Mouse (Mus musculus): Measurements from ENCODE around the gene Ttf2. TPM values are rescaled to one million over a fixed set of nuclear protein-coding genes. Genes with fewer than 3 reads are reported as not detected.

The Ttf2 gene
- polyA plus RNA-seq, 1 experiment from 2014 or later: 6.6 TPM

- peaks cover 73% of the 10 kb centered on the region for H3K36me3 ChIP-seq (ENCODE audit: control insufficient read depth, insufficient read depth, low read length)
- H3K27ac ChIP-seq (replicated peaks; ENCODE audit: low read depth, low read length): no peak overlapping the region
- H3K4me1 ChIP-seq (ENCODE audit: control insufficient read depth, insufficient read depth, low read length): peaks cover 5% of the 10 kb centered on the region; the same call in 1 of the 2 replicates
- 95% methylated on average over 23 of the region's 23 CpGs for WGBS
- ATAC-seq (ENCODE audit: low FRiP score, low TSS enrichment) (no peak), DNase-seq (no peak)
- no peaks in the 10 kb centered on the region for H3K9me3 ChIP-seq (ENCODE audit: control insufficient read depth, low read length)
- no peak overlapping the region for H3K4me3 ChIP-seq (replicated peaks; ENCODE audit: low read depth, low read length)
- no peak overlapping the region for H3K4me2 ChIP-seq (ENCODE audit: low read length)
- no peak overlapping the region for H3K9ac ChIP-seq (replicated peaks; ENCODE audit: low read length)
- no peaks in the 10 kb centered on the region for H3K27me3 ChIP-seq (ENCODE audit: control insufficient read depth, insufficient read depth, low read length)
These were observed 38.0 kb downstream of the Ttf2 start for GRCm38 (mm10) chr3:100931332-100932076.

DNA sequence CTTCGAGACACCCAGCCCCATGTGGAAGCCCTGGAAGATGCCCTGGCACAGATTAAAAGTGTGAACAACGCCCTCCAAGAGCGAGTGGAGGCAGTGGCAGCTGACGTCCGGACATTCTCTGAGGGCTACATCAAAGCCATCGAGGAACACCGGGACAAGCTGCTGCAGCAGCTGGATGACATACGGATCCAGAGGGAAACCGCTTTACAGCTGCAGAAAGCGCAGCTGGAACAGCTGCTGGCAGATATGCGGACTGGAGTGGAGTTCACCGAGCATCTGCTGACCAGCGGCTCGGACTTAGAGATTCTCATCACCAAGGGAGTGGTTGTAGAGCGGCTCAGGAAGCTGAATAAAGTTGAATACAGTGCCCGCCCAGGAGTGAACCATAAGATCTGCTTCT lies 44.3 kb downstream of the Ttf2 start:
- Histone ChIP-seq H3K9ac (replicated peaks; ENCODE audit: low read length) (no peak overlapping the region), H3K36me3 (ENCODE audit: control insufficient read depth, insufficient read depth, low read length) (peaks cover 26% of the 10 kb centered on the region), H3K4me3 (replicated peaks; ENCODE audit: low read depth, low read length) (no peak overlapping the region), H3K27me3 (ENCODE audit: control insufficient read depth, insufficient read depth, low read length) (no peaks in the 10 kb centered on the region), H3K4me2 (ENCODE audit: low read length) (no peak overlapping the region), H3K27ac (replicated peaks; ENCODE audit: low read depth, low read length) (no peak overlapping the region), H3K9me3 (ENCODE audit: control insufficient read depth, low read length) (no peaks in the 10 kb centered on the region), H3K4me1 (ENCODE audit: control insufficient read depth, insufficient read depth, low read length) (peaks cover 27% of the 10 kb centered on the region)
- DNase-seq: no peak
- WGBS: 86% methylated on average over 16 of the region's 16 CpGs
- no peak for ATAC-seq (ENCODE audit: low FRiP score, low TSS enrichment)

DNA sequence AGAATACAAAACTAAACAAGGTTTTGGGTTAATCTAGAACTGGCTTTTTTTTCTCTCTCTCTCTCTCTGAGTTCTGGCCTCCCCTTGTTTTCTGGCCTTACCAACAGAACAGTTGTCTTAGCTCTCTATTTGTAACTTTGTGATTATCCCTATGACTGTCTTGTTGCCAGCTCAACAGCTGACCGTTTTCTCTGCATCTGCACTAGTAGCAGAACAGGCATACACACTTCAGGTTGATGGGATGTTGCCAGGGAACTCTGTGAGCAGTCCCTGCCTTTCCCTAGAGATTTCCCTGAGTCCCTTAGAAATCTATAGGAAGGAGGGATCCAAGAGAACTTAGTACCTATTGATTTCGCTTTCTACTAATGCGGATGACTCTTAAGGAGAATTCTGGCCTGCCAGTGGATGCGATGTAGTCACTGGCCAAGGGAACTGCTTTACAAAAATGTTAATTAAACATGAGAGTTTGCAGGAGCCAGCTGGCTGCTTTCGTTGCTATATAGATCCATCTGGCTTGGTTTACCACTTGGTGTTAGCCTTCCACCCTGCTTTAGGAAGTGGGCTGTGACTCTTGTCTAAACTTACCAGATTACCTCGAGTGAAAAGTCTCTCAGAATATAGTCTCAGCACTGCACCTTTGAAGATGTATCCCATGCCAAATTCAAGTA lies 45.3 kb downstream of the Ttf2 start:
- H3K9ac ChIP-seq (replicated peaks; ENCODE audit: low read length): no peak overlapping the region
- H3K4me3 ChIP-seq (replicated peaks; ENCODE audit: low read depth, low read length): no peak overlapping the region
- no peak overlapping the region; the same call in 1 of the 2 replicates for H3K27ac ChIP-seq (replicated peaks; ENCODE audit: low read depth, low read length)
- DNase-seq (no peak), ATAC-seq (ENCODE audit: low FRiP score, low TSS enrichment) (no peak)
- peaks cover 19% of the 10 kb centered on the region for H3K36me3 ChIP-seq (ENCODE audit: control insufficient read depth, insufficient read depth, low read length)
- 72% methylated on average over 6 of the region's 6 CpGs for WGBS
- no peaks in the 10 kb centered on the region for H3K9me3 ChIP-seq (ENCODE audit: control insufficient read depth, low read length)
- H3K4me2 ChIP-seq (ENCODE audit: low read length): peak overlapping the region; percentile 61; the same call in 1 of the 2 replicates
- peaks cover 27% of the 10 kb centered on the region for H3K4me1 ChIP-seq (ENCODE audit: control insufficient read depth, insufficient read depth, low read length)
- no peaks in the 10 kb centered on the region for H3K27me3 ChIP-seq (ENCODE audit: control insufficient read depth, insufficient read depth, low read length)

DNA sequence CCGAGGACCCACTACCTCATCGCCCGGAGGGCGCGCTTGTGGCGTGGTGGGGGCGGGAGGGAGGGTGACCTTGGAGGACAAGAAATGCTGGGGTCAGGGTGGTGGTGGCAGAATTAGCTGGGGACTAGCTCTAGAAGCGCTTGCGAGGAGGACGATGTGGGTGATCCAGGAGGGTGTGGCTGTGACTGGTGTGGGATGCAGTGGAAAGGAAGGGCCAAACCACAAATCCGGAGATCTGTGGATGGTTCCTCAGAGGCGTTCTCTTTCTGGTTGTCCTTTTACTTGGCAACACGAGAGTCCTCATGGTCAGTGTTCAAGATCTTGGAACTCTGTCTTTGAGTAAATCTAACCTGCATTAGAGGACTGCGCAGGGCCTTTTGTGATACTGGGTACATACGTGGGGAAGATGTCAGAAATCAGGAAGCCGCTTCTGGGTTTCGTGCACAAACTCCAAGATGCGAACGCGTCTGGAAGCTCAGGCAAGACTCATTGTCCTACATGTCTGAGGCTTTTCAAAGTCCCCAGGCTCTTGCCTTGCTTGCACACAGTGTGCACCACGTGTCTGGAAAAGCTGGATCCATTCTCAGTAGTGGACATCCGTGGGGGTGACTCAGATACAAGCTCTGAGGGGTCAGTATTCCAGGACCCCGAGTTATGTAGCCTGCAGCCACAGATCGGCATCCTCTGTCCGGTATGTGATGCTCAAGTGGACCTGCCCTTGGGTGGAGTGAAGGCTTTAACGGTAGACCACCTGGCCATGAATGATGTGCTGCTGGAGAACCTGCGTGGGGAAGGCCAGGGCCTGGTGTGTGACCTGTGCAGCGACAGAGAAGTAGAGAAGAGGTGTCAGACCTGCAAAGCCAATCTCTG lies 46.7 kb downstream of the Ttf2 start:
- DNase-seq (no peak), ATAC-seq (ENCODE audit: low FRiP score, low TSS enrichment) (peak; percentile 49)
- peak overlapping the region; percentile 61 for H3K4me2 ChIP-seq (ENCODE audit: low read length)
- peak overlapping the region; percentile 84 for H3K27ac ChIP-seq (replicated peaks; ENCODE audit: low read depth, low read length)
- no peaks in the 10 kb centered on the region for H3K9me3 ChIP-seq (ENCODE audit: control insufficient read depth, low read length)
- no peaks in the 10 kb centered on the region for H3K27me3 ChIP-seq (ENCODE audit: control insufficient read depth, insufficient read depth, low read length)
- H3K9ac ChIP-seq (replicated peaks; ENCODE audit: low read length): peak overlapping the region; percentile 68
- peak overlapping the region; percentile 58 for H3K4me3 ChIP-seq (replicated peaks; ENCODE audit: low read depth, low read length)
- peaks cover 4% of the 10 kb centered on the region; the same call in 1 of the 2 replicates for H3K36me3 ChIP-seq (ENCODE audit: control insufficient read depth, insufficient read depth, low read length)
- H3K4me1 ChIP-seq (ENCODE audit: control insufficient read depth, insufficient read depth, low read length): peaks cover 27% of the 10 kb centered on the region
- WGBS: 37% methylated on average over 28 of the region's 28 CpGs

- peak; percentile 99 for ATAC-seq (ENCODE audit: low FRiP score, low TSS enrichment)
- H3K27me3 ChIP-seq (ENCODE audit: control insufficient read depth, insufficient read depth, low read length): no peaks in the 10 kb centered on the region
- 0 out of 2 replicates have a peak, but pooled peaks cover 3% of the 10 kb centered on the region for H3K36me3 ChIP-seq (ENCODE audit: control insufficient read depth, insufficient read depth, low read length)
- H3K4me3 ChIP-seq (replicated peaks; ENCODE audit: low read depth, low read length): peak within 1 kb of the TSS; percentile 58
- H3K27ac ChIP-seq (replicated peaks; ENCODE audit: low read depth, low read length): peak within 1 kb of the TSS; percentile 84
- H3K9me3 ChIP-seq (ENCODE audit: control insufficient read depth, low read length): no peaks in the 10 kb centered on the region
- WGBS: under 1% methylated on average over 39 of the region's 39 CpGs
- H3K4me2 ChIP-seq (ENCODE audit: low read length): peak within 1 kb of the TSS; percentile 61
- peak; percentile 99 for DNase-seq
- H3K9ac ChIP-seq (replicated peaks; ENCODE audit: low read length): peak within 1 kb of the TSS; percentile 68
- H3K4me1 ChIP-seq (ENCODE audit: control insufficient read depth, insufficient read depth, low read length): peaks cover 26% of the 10 kb centered on the region
These were observed 47.5 kb downstream of the Ttf2 start, which contains the start of gene Trim45 for GRCm38 (mm10) chr3:100921825-100922505. Gene Trim45 (plus strand): TSS chr3:100922202.

GRCm38 (mm10) chr3:100920611-100921140 lies 48.8 kb downstream of the Ttf2 start:
- ATAC-seq (ENCODE audit: low FRiP score, low TSS enrichment) (no peak), DNase-seq (no peak)
- Histone ChIP-seq H3K36me3 (ENCODE audit: control insufficient read depth, insufficient read depth, low read length) (0 out of 2 replicates have a peak, but pooled peaks cover 3% of the 10 kb centered on the region), H3K4me2 (ENCODE audit: low read length) (no peak overlapping the region), H3K9ac (replicated peaks; ENCODE audit: low read length) (no peak overlapping the region), H3K27me3 (ENCODE audit: control insufficient read depth, insufficient read depth, low read length) (no peaks in the 10 kb centered on the region), H3K4me1 (ENCODE audit: control insufficient read depth, insufficient read depth, low read length) (peaks cover 15% of the 10 kb centered on the region), H3K4me3 (replicated peaks; ENCODE audit: low read depth, low read length) (no peak overlapping the region), H3K9me3 (ENCODE audit: control insufficient read depth, low read length) (no peaks in the 10 kb centered on the region), H3K27ac (replicated peaks; ENCODE audit: low read depth, low read length) (no peak overlapping the region)
- WGBS: 81% methylated on average over 9 of the region's 9 CpGs

DNA sequence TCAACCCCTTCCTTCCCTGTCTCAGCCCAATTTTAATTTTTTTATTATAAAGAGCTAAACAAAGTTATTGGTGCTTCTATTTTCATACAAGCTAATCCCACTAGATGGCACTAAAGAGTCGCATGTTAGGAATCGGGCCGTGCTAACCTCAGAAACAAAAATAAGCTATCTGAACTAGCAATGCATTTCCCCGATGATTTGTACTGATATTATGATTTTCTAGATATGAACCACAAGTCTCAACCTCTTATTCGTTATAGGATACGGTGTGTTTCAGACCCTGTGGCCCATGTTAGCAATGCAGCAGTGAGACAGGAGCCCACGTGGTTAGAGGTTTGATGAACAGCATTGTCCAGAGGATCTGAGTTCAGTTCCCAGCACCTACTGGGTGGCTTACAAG lies 52.6 kb downstream of the Ttf2 start:
- no peak overlapping the region for H3K9ac ChIP-seq (replicated peaks; ENCODE audit: low read length)
- DNase-seq: peak; percentile 88
- H3K27ac ChIP-seq (replicated peaks; ENCODE audit: low read depth, low read length): no peak overlapping the region
- H3K4me2 ChIP-seq (ENCODE audit: low read length): no peak overlapping the region
- H3K4me3 ChIP-seq (replicated peaks; ENCODE audit: low read depth, low read length): no peak overlapping the region
- no peaks in the 10 kb centered on the region for H3K4me1 ChIP-seq (ENCODE audit: control insufficient read depth, insufficient read depth, low read length)
- WGBS: 22% methylated on average over 7 of the region's 7 CpGs
- H3K27me3 ChIP-seq (ENCODE audit: control insufficient read depth, insufficient read depth, low read length): no peaks in the 10 kb centered on the region
- ATAC-seq (ENCODE audit: low FRiP score, low TSS enrichment): no peak
- no peaks in the 10 kb centered on the region for H3K9me3 ChIP-seq (ENCODE audit: control insufficient read depth, low read length)
- no peaks in the 10 kb centered on the region for H3K36me3 ChIP-seq (ENCODE audit: control insufficient read depth, insufficient read depth, low read length)

Data from midbrain, embryonic 14.5 days (tissue).